Mouse (Mus musculus): ENCODE measurements around the gene Tarm1.

GRCm38 (mm10) chr7:3444678-3445077 lies 57.7 kb downstream of the Tarm1 start:
- no peak for TF ChIP-seq CTCF (IDR thresholded peaks at IDR 0.05; ENCODE audit: insufficient read depth, low read depth, low read length)
- TF ChIP-seq POLR2A (IDR thresholded peaks at IDR 0.05; ENCODE audit: insufficient read depth, low read depth, low read length) = no peak

All from olfactory bulb, adult 2 months (tissue).